Mouse (Mus musculus) limb, embryonic 11.5 days (tissue): ENCODE results near the gene Lnx2. TPM values are rescaled to one million over a fixed set of nuclear protein-coding genes. Genes with fewer than 3 reads are reported as not detected.
A peak's percentile ranks its signal among the peaks of the same experiment; 100 is the strongest.

ENCODE experiments used
- ATAC-seq: fragments of 200-750 bp; cut with Nextera tagmentation; 2 replicates; pipeline ENCODE4 v1.8.0; 2017; ENCODE audit warnings: low read depth; ENCODE audit not compliant: insufficient number of reproducible peaks, low FRiP score, low TSS enrichment
- DNase-seq: peaks from one replicate; pipeline ENCODE4 v3.0.0-alpha.2; 2015; ENCODE audit warnings: low spot score
- H3K27ac ChIP-seq: fragments of 300-500 bp; sonication (generic); replicated peaks from 2 replicates; pipeline ENCODE4 v1.5.1; 2014; ENCODE audit warnings: low read depth, mild to moderate bottlenecking, low read length
- H3K27me3 ChIP-seq: fragments of 300-500 bp; sonication (generic); 2 replicates; pipeline ENCODE4 v1.6.1; 2014; ENCODE audit warnings: mild to moderate bottlenecking, low read length, mixed read lengths; ENCODE audit not compliant: control insufficient read depth, insufficient read depth
- H3K36me3 ChIP-seq: fragments of 300-500 bp; sonication (generic); 2 replicates; pipeline ENCODE4 v1.6.1; 2014; ENCODE audit warnings: mild to moderate bottlenecking, low read length, moderate library complexity, mixed read lengths; ENCODE audit not compliant: control insufficient read depth, insufficient read depth
- H3K4me1 ChIP-seq: fragments of 300-500 bp; sonication (generic); 2 replicates; pipeline ENCODE4 v1.6.1; 2014; ENCODE audit warnings: low read length, mixed read lengths; ENCODE audit not compliant: control insufficient read depth, insufficient read depth
- H3K4me2 ChIP-seq: fragments of 300-500 bp; sonication (generic); 2 replicates; pipeline ENCODE4 v1.6.1; 2014; ENCODE audit warnings: low read depth, mild to moderate bottlenecking, moderate library complexity; ENCODE audit not compliant: severe bottlenecking
- H3K4me3 ChIP-seq: fragments of 300-500 bp; sonication (generic); 2 replicates; pipeline ENCODE4 v1.5.1; 2014; ENCODE audit warnings: low read depth, low read length
- H3K9ac ChIP-seq: fragments of 300-500 bp; sonication (generic); 2 replicates; pipeline ENCODE4 v1.6.1; 2014; ENCODE audit warnings: mild to moderate bottlenecking, low read length
- H3K9me3 ChIP-seq: fragments of 300-500 bp; sonication (generic); 2 replicates; pipeline ENCODE4 v1.6.1; 2016; ENCODE audit warnings: low read length; ENCODE audit not compliant: control insufficient read depth
- WGBS: fragments of 180-500 bp; shearing (Covaris S2); extraction: QIAGEN DNeasy Blood & Tissue Kit; methylation state at CpG from one replicate; pipeline ENCODE4 v1.1.7; 2014; 5-methylcytosine and 5-hydroxymethylcytosine counted together
- polyA plus RNA-seq: library from polyadenylated mRNA; unstranded; fragments of >200 nt; fragmentation: Nextera tagmentation; extraction: Ambion mirVana; gene quantifications from 2 replicates; pipeline ENCODE4 v1.2.1, GENCODE M21; 2014

The Lnx2 gene
- polyA plus RNA-seq, result 12.3 and 12.8 TPM in 2 replicates

- DNase-seq, result peak; percentile 98
- Histone ChIP-seq H3K36me3 (no peaks in the 10 kb centered on the region), H3K4me1 (0 out of 2 replicates have a peak, but pooled peaks cover 3% of the 10 kb centered on the region), H3K27me3 (no peaks in the 10 kb centered on the region), H3K27ac (peak within 1 kb of the TSS; percentile 76), H3K9me3 (no peaks in the 10 kb centered on the region), H3K4me2 (peak within 1 kb of the TSS; percentile 85), H3K9ac (peak within 1 kb of the TSS; percentile 76), H3K4me3 (peak within 1 kb of the TSS; percentile 81)
- WGBS, result under 1% methylated on average over 65 of the region's 65 CpGs
- peak; percentile 99 for ATAC-seq
Observed at GRCm38 (mm10) chr5:147076026-147076798, at the start of gene Lnx2. TSS of gene Lnx2 (minus strand) at chr5:147076586.

- no peaks in the 10 kb centered on the region for H3K27me3 ChIP-seq
- H3K36me3 ChIP-seq, result no peaks in the 10 kb centered on the region
- ATAC-seq (no peak), DNase-seq (no peak)
- H3K4me2 ChIP-seq, result no peak overlapping the region
- no peak overlapping the region for H3K4me3 ChIP-seq
- no peak overlapping the region for H3K9ac ChIP-seq
- no peak overlapping the region for H3K27ac ChIP-seq
- no peaks in the 10 kb centered on the region; the same call in 1 of the 2 replicates for H3K4me1 ChIP-seq
- 92% methylated on average over 13 of the region's 13 CpGs for WGBS
- no peaks in the 10 kb centered on the region for H3K9me3 ChIP-seq
Observed at GRCm38 (mm10) chr5:147125542-147126185, 49.3 kb upstream of the Lnx2 start.

GRCm38 (mm10) chr5:147124794-147125193, 48.4 kb upstream of the Lnx2 start:
- 59% methylated on average over 9 of the region's 9 CpGs for WGBS
- no peak for ATAC-seq

GRCm38 (mm10) chr5:147121146-147121545, 44.8 kb upstream of the Lnx2 start:
- Histone ChIP-seq H3K27me3 (no peaks in the 10 kb centered on the region), H3K36me3 (no peaks in the 10 kb centered on the region), H3K9me3 (no peaks in the 10 kb centered on the region), H3K4me2 (no peak overlapping the region), H3K9ac (no peak overlapping the region), H3K4me3 (no peak overlapping the region), H3K4me1 (no peaks in the 10 kb centered on the region), H3K27ac (no peak overlapping the region)
- DNase-seq, result no peak
- ATAC-seq, result no peak
- WGBS, result 93% methylated on average over 4 of the region's 4 CpGs

More at GRCm38 (mm10) chr5:147124794-147125193, 48.4 kb upstream of the Lnx2 start:
- Histone ChIP-seq H3K4me2 (no peak overlapping the region), H3K27me3 (no peaks in the 10 kb centered on the region), H3K36me3 (no peaks in the 10 kb centered on the region), H3K4me3 (no peak overlapping the region), H3K9me3 (no peaks in the 10 kb centered on the region), H3K27ac (no peak overlapping the region), H3K4me1 (no peaks in the 10 kb centered on the region; the same call in 1 of the 2 replicates), H3K9ac (no peak overlapping the region)
- no peak for DNase-seq

- Histone ChIP-seq H3K4me1 (no peaks in the 10 kb centered on the region), H3K27me3 (no peaks in the 10 kb centered on the region), H3K9me3 (0 out of 2 replicates have a peak, but pooled peaks cover 2% of the 10 kb centered on the region), H3K4me3 (no peak overlapping the region), H3K27ac (no peak overlapping the region), H3K36me3 (peaks cover 5% of the 10 kb centered on the region; the same call in 1 of the 2 replicates), H3K9ac (no peak overlapping the region), H3K4me2 (no peak overlapping the region)
- no peak for ATAC-seq
- 37% methylated on average over 6 of the region's 6 CpGs for WGBS
- no peak for DNase-seq
Observed at GRCm38 (mm10) chr5:147117027-147117426, 40.6 kb upstream of the Lnx2 start.

GRCm38 (mm10) chr5:147115631-147116030, 39.2 kb upstream of the Lnx2 start:
- peaks cover 10% of the 10 kb centered on the region for H3K36me3 ChIP-seq
- 0 out of 2 replicates have a peak, but pooled peaks cover 2% of the 10 kb centered on the region for H3K9me3 ChIP-seq
- WGBS, result 94% methylated on average over 4 of the region's 4 CpGs
- no peak overlapping the region for H3K27ac ChIP-seq
- no peak overlapping the region for H3K4me3 ChIP-seq
- H3K4me2 ChIP-seq, result no peak overlapping the region
- ATAC-seq (no peak), DNase-seq (no peak)
- no peaks in the 10 kb centered on the region for H3K27me3 ChIP-seq
- no peak overlapping the region for H3K9ac ChIP-seq
- H3K4me1 ChIP-seq, result no peaks in the 10 kb centered on the region

GRCm38 (mm10) chr5:147114738-147115137, 38.4 kb upstream of the Lnx2 start:
- H3K9me3 ChIP-seq, result 0 out of 2 replicates have a peak, but pooled peaks cover 2% of the 10 kb centered on the region
- H3K4me2 ChIP-seq, result no peak overlapping the region
- peaks cover 10% of the 10 kb centered on the region for H3K36me3 ChIP-seq
- no peak overlapping the region for H3K4me3 ChIP-seq
- 78% methylated on average over 7 of the region's 7 CpGs for WGBS
- H3K9ac ChIP-seq, result no peak overlapping the region
- H3K4me1 ChIP-seq, result no peaks in the 10 kb centered on the region
- no peak overlapping the region for H3K27ac ChIP-seq
- H3K27me3 ChIP-seq, result no peaks in the 10 kb centered on the region
- no peak for ATAC-seq
- no peak for DNase-seq

GRCm38 (mm10) chr5:147108861-147109591, 32.6 kb upstream of the Lnx2 start:
- H3K36me3 ChIP-seq, result peaks cover 14% of the 10 kb centered on the region
- H3K27me3 ChIP-seq, result no peaks in the 10 kb centered on the region
- no peak overlapping the region for H3K4me3 ChIP-seq
- H3K9me3 ChIP-seq, result no peaks in the 10 kb centered on the region
- ATAC-seq, result no peak
- H3K4me1 ChIP-seq, result no peaks in the 10 kb centered on the region
- no peak overlapping the region for H3K27ac ChIP-seq
- H3K4me2 ChIP-seq, result no peak overlapping the region
- 95% methylated on average over 13 of the region's 13 CpGs for WGBS
- H3K9ac ChIP-seq, result no peak overlapping the region
- no peak for DNase-seq
